Mouse (Mus musculus) layer of hippocampus, adult 2 months (tissue): ENCODE results near the gene Cops3. TPM values are rescaled to one million over a fixed set of nuclear protein-coding genes. Genes with fewer than 3 reads are reported as not detected.
A peak's percentile ranks its signal among the peaks of the same experiment; 100 is the strongest.

Experiments
- DNase-seq, 2 experiments: peaks; one replicate each; pipeline ENCODE4 v3.0.0; 2022; ENCODE audit warnings: low spot score in 2 of 2
- H3K27ac ChIP-seq: fragments of 200-600 bp; 2 replicates; pipeline ENCODE4 v1.8.1; 2022
- H3K4me3 ChIP-seq: fragments of 200-600 bp; 2 replicates; pipeline ENCODE4 v1.8.1; 2022; ENCODE audit warnings: mild to moderate bottlenecking
- CTCF ChIP-seq: fragments of 200-600 bp; conservative IDR thresholded peaks from 2 replicates; pipeline ENCODE4 v1.8.1; 2022; ENCODE audit warnings: antibody characterized with exemption, mild to moderate bottlenecking, moderate library complexity
- total RNA-seq, 2 experiments: library from RNA; stranded (reverse); gene quantifications; 2 replicates each; pipeline ENCODE4 v1.2.3; 2021

The Cops3 gene
- total RNA-seq, 2 experiments from 2014 or later: 75.1 to 80.5 TPM

- Histone ChIP-seq H3K27ac (peak overlapping the region; percentile 100), H3K4me3 (peak overlapping the region; percentile 83)
- no peak for TF ChIP-seq CTCF
- DNase-seq: no peak
Measured at GRCm38 (mm10) chr11:59809071-59809669, 30.5 kb downstream of the Cops3 start.

GRCm38 (mm10) chr11:59808170-59808960 is 31.3 kb downstream of the Cops3 start:
- no peak for DNase-seq
- Histone ChIP-seq H3K27ac (peak overlapping the region; percentile 100), H3K4me3 (peak overlapping the region; percentile 83)
- peak; percentile 48 for TF ChIP-seq CTCF

- DNase-seq: no peak
- H3K27ac ChIP-seq: no peak overlapping the region
- no peak for TF ChIP-seq CTCF
- H3K4me3 ChIP-seq: no peak overlapping the region
Measured at GRCm38 (mm10) chr11:59805656-59806055, 34.0 kb downstream of the Cops3 start.

- Histone ChIP-seq H3K4me3 (no peak overlapping the region), H3K27ac (no peak overlapping the region)
- TF ChIP-seq CTCF: no peak
- no peak for DNase-seq
Measured at GRCm38 (mm10) chr11:59805256-59805655, 34.4 kb downstream of the Cops3 start.

- no peak for DNase-seq
- no peak overlapping the region for H3K4me3 ChIP-seq
- TF ChIP-seq CTCF: 0 out of 2 replicates have a peak, but pooled peaks have one; percentile 12
- no peak overlapping the region for H3K27ac ChIP-seq
Measured at GRCm38 (mm10) chr11:59804409-59805110, 35.1 kb downstream of the Cops3 start.

- TF ChIP-seq CTCF: no peak
- no peak for DNase-seq
- no peak overlapping the region for H3K4me3 ChIP-seq
- H3K27ac ChIP-seq: no peak overlapping the region
Measured at GRCm38 (mm10) chr11:59803516-59803915, 36.1 kb downstream of the Cops3 start.

GRCm38 (mm10) chr11:59801881-59802280 is 37.8 kb downstream of the Cops3 start:
- no peak for DNase-seq
- H3K27ac ChIP-seq: no peak overlapping the region
- TF ChIP-seq CTCF: no peak
- no peak overlapping the region for H3K4me3 ChIP-seq

GRCm38 (mm10) chr11:59800412-59800811 is 39.2 kb downstream of the Cops3 start:
- peak; percentile 28 for TF ChIP-seq CTCF
- DNase-seq: no peak
- H3K4me3 ChIP-seq: no peak overlapping the region
- H3K27ac ChIP-seq: no peak overlapping the region

GRCm38 (mm10) chr11:59793390-59793789 is 46.2 kb downstream of the Cops3 start:
- Histone ChIP-seq H3K27ac (no peak overlapping the region), H3K4me3 (no peak overlapping the region)
- no peak for TF ChIP-seq CTCF
- no peak for DNase-seq

- Histone ChIP-seq H3K4me3 (no peak overlapping the region), H3K27ac (no peak overlapping the region)
- TF ChIP-seq CTCF: no peak
- DNase-seq: no peak
Measured at GRCm38 (mm10) chr11:59789311-59789710, 50.3 kb downstream of the Cops3 start.

- no peak for DNase-seq
- Histone ChIP-seq H3K27ac (no peak within 1 kb of the TSS), H3K4me3 (peak within 1 kb of the TSS; percentile 51)
- TF ChIP-seq CTCF: no peak; the same call in 1 of the 2 replicates
Measured at GRCm38 (mm10) chr11:59787199-59787781, 52.3 kb downstream of the Cops3 start, which contains the start of gene Pld6. Pld6 (minus strand) TSS chr11:59787645.

GRCm38 (mm10) chr11:59786444-59787198 is 53.0 kb downstream of the Cops3 start:
- no peak overlapping the region for H3K27ac ChIP-seq
- TF ChIP-seq CTCF: no peak
- no peak for DNase-seq
- peak overlapping the region; percentile 51 for H3K4me3 ChIP-seq

- no peak for TF ChIP-seq CTCF
- no peak overlapping the region for H3K4me3 ChIP-seq
- DNase-seq: no peak
- H3K27ac ChIP-seq: no peak overlapping the region
Measured at GRCm38 (mm10) chr11:59783591-59783990, 56.0 kb downstream of the Cops3 start.
